Mouse (Mus musculus): Measurements from ENCODE around the gene Eif3k. TPM values are rescaled to one million over a fixed set of nuclear protein-coding genes. Genes with fewer than 3 reads are reported as not detected.

The Eif3k gene
- 352 and 359 TPM in 2 replicates for polyA plus RNA-seq (2015; fragmentation: Nextera tagmentation; extraction: Ambion mirVana)

DNA sequence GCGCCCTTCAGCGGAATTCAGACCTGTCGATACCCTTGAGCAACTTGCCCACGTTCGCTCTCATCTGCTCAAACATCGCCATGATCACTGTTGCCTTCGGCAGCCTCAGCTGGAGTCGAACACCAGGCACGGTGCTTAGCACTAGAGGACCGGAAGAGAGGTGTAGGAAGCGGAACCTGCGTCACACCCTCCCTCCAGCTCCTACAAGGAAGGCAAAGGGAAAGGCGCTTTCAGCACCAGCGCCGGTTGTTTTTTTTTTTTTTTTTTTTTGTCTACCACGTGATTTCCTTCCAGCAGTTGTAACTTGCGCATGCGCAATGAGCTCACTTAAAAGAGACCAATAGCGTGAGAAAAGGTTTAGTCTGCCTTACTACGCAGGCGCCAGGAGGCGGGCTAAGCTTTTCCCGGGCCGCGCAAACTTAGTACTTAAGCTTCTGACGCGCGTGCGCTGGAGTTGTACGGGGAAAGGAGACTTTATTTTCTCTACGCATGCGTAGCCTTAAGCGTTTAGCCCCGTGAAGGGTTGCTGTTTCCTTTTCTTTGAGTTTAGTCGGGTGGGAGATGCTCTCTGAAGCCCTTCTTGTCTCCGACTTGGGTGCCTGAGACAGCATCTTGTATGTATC, at the start of gene Eif3k, which contains the start of gene Map4k1:
Eif3k (minus strand) TSS at position 214 of the 623 bp plus-strand sequence.
Map4k1 (plus strand) TSS at position 400 of the 623 bp plus-strand sequence.
- H3K4me1 ChIP-seq (replicated peaks), result peaks cover 21% of the 10 kb centered on the region
- H3K4me3 ChIP-seq, result peak within 1 kb of the TSS; percentile 82
- peaks cover 28% of the 10 kb centered on the region for H3K36me3 ChIP-seq
- H3K27ac ChIP-seq (replicated peaks), result peak within 1 kb of the TSS; percentile 78
- peak within 1 kb of the TSS; percentile 98 for H3K4me2 ChIP-seq
- peak; percentile 97 for ATAC-seq (ENCODE audit: low read depth)
- H3K9ac ChIP-seq, result peak within 1 kb of the TSS; percentile 85
- no peaks in the 10 kb centered on the region for H3K27me3 ChIP-seq
- H3K9me3 ChIP-seq, result no peaks in the 10 kb centered on the region
- under 1% methylated on average over 36 of the region's 36 CpGs for WGBS

GRCm38 (mm10) chr7:29029690-29030656, 48.3 kb upstream of the Eif3k start:
- Histone ChIP-seq H3K9me3 (no peaks in the 10 kb centered on the region), H3K27me3 (no peaks in the 10 kb centered on the region), H3K4me3 (no peak overlapping the region), H3K36me3 (no peaks in the 10 kb centered on the region), H3K9ac (no peak overlapping the region), H3K4me2 (no peak overlapping the region), H3K27ac (replicated peaks) (no peak overlapping the region), H3K4me1 (replicated peaks) (no peaks in the 10 kb centered on the region)
- 85% methylated on average over 14 of the region's 14 CpGs for WGBS
- no peak for ATAC-seq (ENCODE audit: low read depth)

DNA sequence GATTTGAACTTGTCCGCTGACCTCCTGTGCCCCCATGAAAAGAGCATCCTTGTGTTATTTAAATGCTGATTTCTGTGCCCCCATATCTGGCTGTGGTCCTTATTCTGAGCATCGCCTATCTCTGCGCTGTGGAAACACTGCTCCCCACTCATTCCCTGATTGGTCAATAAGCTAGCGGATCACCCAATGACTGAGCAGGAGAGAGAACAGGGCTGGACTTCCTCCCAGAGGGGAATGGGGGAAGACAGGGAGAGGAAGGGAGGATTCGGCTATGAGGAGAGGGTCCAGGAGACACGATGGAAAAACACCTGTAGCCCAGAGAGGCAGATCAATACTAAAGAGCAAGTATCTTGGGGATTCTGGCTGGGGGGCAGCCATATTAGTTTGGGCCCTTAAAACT, 47.1 kb upstream of the Eif3k start:
- 83% methylated on average over 6 of the region's 6 CpGs for WGBS
- H3K9ac ChIP-seq, result no peak overlapping the region
- no peaks in the 10 kb centered on the region for H3K36me3 ChIP-seq
- H3K27ac ChIP-seq (replicated peaks), result no peak overlapping the region
- ATAC-seq (ENCODE audit: low read depth), result no peak
- H3K4me1 ChIP-seq (replicated peaks), result no peaks in the 10 kb centered on the region
- no peak overlapping the region for H3K4me3 ChIP-seq
- H3K9me3 ChIP-seq, result no peaks in the 10 kb centered on the region
- no peak overlapping the region for H3K4me2 ChIP-seq
- no peaks in the 10 kb centered on the region for H3K27me3 ChIP-seq

DNA sequence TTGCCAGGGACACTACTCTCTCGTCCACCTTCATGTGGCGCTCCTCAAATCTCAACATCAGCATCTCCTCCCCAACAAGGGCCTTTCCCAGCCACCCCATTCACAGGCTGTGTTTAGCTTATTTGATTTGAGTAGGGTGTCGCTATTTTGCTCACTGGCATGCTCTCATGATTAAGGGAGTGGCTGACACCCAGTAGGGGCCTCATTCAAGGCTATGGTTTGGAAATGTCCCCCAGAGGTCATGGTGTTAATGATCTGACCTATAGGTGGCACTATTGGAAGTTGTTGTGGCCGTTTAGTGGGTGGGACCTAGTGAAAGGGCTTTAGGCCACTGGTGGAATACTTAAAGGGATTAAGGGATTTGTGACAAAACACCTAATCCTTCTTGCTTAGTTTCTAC, 45.1 kb upstream of the Eif3k start:
- no peak overlapping the region for H3K9ac ChIP-seq
- 88% methylated on average over 4 of the region's 4 CpGs for WGBS
- H3K4me2 ChIP-seq, result no peak overlapping the region
- no peak overlapping the region for H3K27ac ChIP-seq (replicated peaks)
- H3K36me3 ChIP-seq, result no peaks in the 10 kb centered on the region
- H3K4me3 ChIP-seq, result no peak overlapping the region
- H3K4me1 ChIP-seq (replicated peaks), result no peaks in the 10 kb centered on the region
- H3K9me3 ChIP-seq, result no peaks in the 10 kb centered on the region
- ATAC-seq (ENCODE audit: low read depth), result no peak
- no peaks in the 10 kb centered on the region for H3K27me3 ChIP-seq

DNA sequence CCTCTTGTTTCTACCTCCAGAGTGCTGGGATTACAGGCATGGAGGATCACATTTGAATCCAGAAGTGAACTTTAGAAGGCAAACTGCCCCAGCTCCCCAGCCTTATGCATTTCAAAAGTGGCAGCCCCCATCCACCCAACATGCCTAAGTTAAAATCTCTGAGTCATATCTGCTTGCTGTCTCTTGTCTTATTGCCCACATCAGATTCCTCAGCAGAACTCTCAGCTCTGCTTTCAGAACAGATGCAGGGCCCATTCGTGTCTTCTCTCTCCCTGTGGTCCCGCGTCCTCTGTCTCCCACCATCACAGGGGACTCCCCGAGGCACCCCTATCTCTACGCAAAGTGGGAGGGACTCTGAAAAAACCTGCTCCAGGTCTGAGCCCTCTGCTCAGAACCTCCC, 44.5 kb upstream of the Eif3k start:
- H3K27ac ChIP-seq (replicated peaks), result no peak overlapping the region
- no peak overlapping the region for H3K4me3 ChIP-seq
- ATAC-seq (ENCODE audit: low read depth), result no peak
- no peaks in the 10 kb centered on the region for H3K4me1 ChIP-seq (replicated peaks)
- H3K4me2 ChIP-seq, result no peak overlapping the region
- H3K9ac ChIP-seq, result no peak overlapping the region
- no peaks in the 10 kb centered on the region for H3K9me3 ChIP-seq
- WGBS, result 89% methylated on average over 5 of the region's 5 CpGs
- no peaks in the 10 kb centered on the region for H3K36me3 ChIP-seq
- peaks cover 4% of the 10 kb centered on the region for H3K27me3 ChIP-seq

DNA sequence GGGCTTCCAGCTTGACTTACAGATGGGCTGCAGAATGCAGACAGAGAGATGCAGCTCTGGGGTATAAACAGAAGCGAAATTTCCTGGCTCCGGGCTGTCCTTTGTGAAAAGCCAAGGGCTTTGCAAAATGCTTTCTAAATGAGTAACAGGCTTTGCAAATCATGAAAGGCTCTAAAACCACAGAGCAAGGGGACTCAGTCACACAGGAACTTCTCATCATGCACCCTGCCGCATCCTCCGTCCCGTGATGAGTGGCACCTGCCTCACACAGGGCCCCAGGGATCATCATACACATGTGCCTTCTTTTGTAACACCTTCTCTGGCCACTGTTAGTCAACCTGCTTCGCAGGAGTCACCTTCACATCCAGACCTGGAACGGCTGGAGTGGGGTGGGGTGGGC, 43.9 kb upstream of the Eif3k start:
- no peak for ATAC-seq (ENCODE audit: low read depth)
- WGBS, result 82% methylated on average over 7 of the region's 7 CpGs

DNA sequence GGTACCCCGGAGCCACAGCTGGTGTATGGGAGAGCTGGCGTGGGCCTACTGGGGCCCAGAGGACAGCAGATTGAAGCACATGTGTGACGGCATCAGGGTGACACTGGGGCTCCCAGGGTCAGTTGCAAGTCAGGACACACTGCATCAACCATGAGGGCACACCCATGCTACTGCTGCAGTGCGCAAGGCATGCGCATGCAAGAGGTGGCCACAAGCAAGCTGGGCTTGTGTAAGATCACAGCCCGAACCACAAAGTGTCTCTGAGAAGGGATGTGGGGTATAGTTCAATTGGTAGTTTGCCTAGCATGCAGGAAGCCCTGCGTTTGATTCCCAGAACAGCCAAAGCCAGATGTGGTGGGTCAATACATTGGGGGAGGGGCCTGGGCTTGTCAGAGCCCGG, 41.9 kb upstream of the Eif3k start:
- no peak overlapping the region for H3K27ac ChIP-seq (replicated peaks)
- no peaks in the 10 kb centered on the region for H3K36me3 ChIP-seq
- H3K27me3 ChIP-seq, result peaks cover 31% of the 10 kb centered on the region
- peaks cover 10% of the 10 kb centered on the region for H3K4me1 ChIP-seq (replicated peaks)
- ATAC-seq (ENCODE audit: low read depth), result no peak
- H3K9ac ChIP-seq, result no peak overlapping the region
- no peak overlapping the region for H3K4me3 ChIP-seq
- no peaks in the 10 kb centered on the region for H3K9me3 ChIP-seq
- no peak overlapping the region for H3K4me2 ChIP-seq
- 92% methylated on average over 8 of the region's 8 CpGs for WGBS

More for the DNA sequence above, 43.9 kb upstream of the Eif3k start:
- Histone ChIP-seq H3K27ac (replicated peaks) (no peak overlapping the region), H3K4me1 (replicated peaks) (no peaks in the 10 kb centered on the region), H3K4me2 (no peak overlapping the region), H3K36me3 (no peaks in the 10 kb centered on the region), H3K4me3 (no peak overlapping the region), H3K9ac (no peak overlapping the region), H3K9me3 (no peaks in the 10 kb centered on the region), H3K27me3 (peaks cover 10% of the 10 kb centered on the region)

DNA sequence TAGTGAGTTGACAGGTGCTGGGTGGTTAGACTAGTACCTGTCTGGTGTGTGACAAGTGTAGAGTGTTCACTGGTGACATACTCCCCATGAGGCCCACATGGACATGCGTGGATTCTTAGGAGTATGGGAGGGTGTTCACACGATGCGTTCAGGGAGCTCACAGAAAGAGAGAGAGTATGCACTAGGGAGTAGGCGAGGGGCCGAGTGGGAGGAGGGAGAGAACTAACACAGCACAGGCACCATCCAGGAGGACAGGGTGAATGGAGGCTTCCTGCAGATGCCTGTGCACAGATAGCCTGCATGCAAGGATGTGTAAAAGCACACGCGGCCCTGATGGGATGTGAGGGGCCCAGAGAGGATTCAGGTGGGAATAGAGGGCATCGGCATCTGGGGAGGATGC, 40.8 kb upstream of the Eif3k start:
- ATAC-seq (ENCODE audit: low read depth), result no peak
- Histone ChIP-seq H3K9ac (no peak overlapping the region), H3K4me2 (no peak overlapping the region), H3K36me3 (no peaks in the 10 kb centered on the region), H3K27ac (replicated peaks) (no peak overlapping the region), H3K4me1 (replicated peaks) (peaks cover 10% of the 10 kb centered on the region), H3K4me3 (no peak overlapping the region), H3K9me3 (no peaks in the 10 kb centered on the region), H3K27me3 (peaks cover 41% of the 10 kb centered on the region)
- 88% methylated on average over 8 of the region's 8 CpGs for WGBS

GRCm38 (mm10) chr7:29019447-29020220, 38.0 kb upstream of the Eif3k start:
- WGBS, result 3% methylated on average over 87 of the region's 88 CpGs
- ATAC-seq (ENCODE audit: low read depth), result no peak
- Histone ChIP-seq H3K4me1 (replicated peaks) (peaks cover 10% of the 10 kb centered on the region), H3K9ac (peak overlapping the region; percentile 52; the same call in 1 of the 2 replicates), H3K36me3 (no peaks in the 10 kb centered on the region), H3K27me3 (peaks cover 52% of the 10 kb centered on the region), H3K27ac (replicated peaks) (no peak overlapping the region), H3K4me3 (peak overlapping the region; percentile 42), H3K9me3 (peaks cover 3% of the 10 kb centered on the region), H3K4me2 (peak overlapping the region; percentile 63)

GRCm38 (mm10) chr7:29017222-29017621, 35.6 kb upstream of the Eif3k start:
- H3K9me3 ChIP-seq, result peaks cover 3% of the 10 kb centered on the region
- no peak overlapping the region for H3K4me3 ChIP-seq
- 88% methylated on average over 7 of the region's 7 CpGs for WGBS
- H3K27me3 ChIP-seq, result peaks cover 52% of the 10 kb centered on the region
- peaks cover 10% of the 10 kb centered on the region for H3K4me1 ChIP-seq (replicated peaks)
- ATAC-seq (ENCODE audit: low read depth), result no peak
- H3K36me3 ChIP-seq, result no peaks in the 10 kb centered on the region
- no peak overlapping the region for H3K27ac ChIP-seq (replicated peaks)
- no peak overlapping the region for H3K4me2 ChIP-seq
- H3K9ac ChIP-seq, result no peak overlapping the region

GRCm38 (mm10) chr7:29016440-29016839, 34.8 kb upstream of the Eif3k start:
- Histone ChIP-seq H3K4me1 (replicated peaks) (peaks cover 10% of the 10 kb centered on the region), H3K27me3 (peaks cover 51% of the 10 kb centered on the region), H3K36me3 (no peaks in the 10 kb centered on the region), H3K4me3 (no peak overlapping the region), H3K4me2 (no peak overlapping the region), H3K27ac (replicated peaks) (no peak overlapping the region), H3K9me3 (peaks cover 3% of the 10 kb centered on the region), H3K9ac (no peak overlapping the region)
- 87% methylated on average over 7 of the region's 7 CpGs for WGBS
- ATAC-seq (ENCODE audit: low read depth), result no peak

DNA sequence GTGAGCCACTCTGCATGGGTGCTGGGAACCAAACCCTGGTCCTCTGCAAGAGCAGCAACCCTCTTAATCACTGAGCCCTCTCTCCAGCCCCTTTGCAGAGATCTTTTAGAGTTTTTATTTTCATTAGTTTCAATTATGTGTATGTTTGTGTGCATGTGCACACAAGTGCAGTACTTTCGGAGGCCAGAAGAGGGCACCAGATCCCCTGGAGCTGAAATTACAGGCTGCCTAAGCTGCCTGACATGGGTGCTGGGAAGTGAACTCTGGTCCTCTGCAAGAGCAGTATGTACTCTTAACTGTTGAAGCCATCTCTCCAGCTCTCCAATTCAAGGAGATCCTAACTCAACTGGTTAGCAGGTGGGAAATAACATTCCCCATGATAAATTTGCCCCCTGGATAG, 33.3 kb upstream of the Eif3k start:
- 97% methylated on average over 1 of the region's 1 CpGs for WGBS
- Histone ChIP-seq H3K4me3 (no peak overlapping the region), H3K4me1 (replicated peaks) (peaks cover 9% of the 10 kb centered on the region), H3K9ac (no peak overlapping the region), H3K27ac (replicated peaks) (no peak overlapping the region), H3K4me2 (no peak overlapping the region), H3K27me3 (peaks cover 36% of the 10 kb centered on the region), H3K9me3 (peaks cover 3% of the 10 kb centered on the region), H3K36me3 (no peaks in the 10 kb centered on the region)
- ATAC-seq (ENCODE audit: low read depth), result no peak

Measured in neural tube, embryonic 13.5 days (tissue).